Mouse (Mus musculus): ENCODE results near the gene Nhlrc2.

Gene Nhlrc2

DNA sequence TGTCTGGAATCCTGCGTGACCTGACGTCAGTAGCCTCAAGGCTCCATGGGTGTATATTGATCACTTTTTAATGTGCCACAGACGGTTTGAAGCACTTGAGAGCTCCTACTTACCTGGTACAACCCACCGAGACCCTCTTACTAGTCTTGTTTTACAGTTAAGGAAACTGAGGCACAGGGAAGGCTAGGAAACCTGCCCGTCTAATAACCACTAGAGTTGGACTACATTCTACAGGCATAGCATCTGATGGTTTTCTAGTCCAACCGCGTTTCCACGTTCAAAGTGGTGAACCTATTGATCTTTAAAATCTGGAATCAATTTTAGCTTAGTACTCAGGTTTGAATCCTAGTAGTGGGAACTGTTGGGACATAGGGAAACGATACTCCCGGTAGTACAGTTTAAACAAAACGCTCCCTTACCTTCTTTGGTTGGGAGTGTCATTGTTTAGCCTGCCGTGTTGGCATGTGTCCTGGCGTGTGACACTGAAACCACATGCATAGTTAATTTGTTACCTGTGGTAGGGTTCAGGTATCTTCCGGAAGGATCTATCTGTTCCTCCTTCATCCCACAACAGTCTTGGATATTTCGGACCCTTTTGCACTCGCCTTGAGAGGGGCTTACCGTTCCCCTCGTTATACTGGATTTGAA, 1.1 kb downstream of the Nhlrc2 start:
- ChIA-PET CTCF (interaction anchor here in 1 of 4 experiments (0.7 kb wide), 1 partner anchor 51 kb away, joined by 3 read pairs; no protein-coding TSS in a partner anchor), POLR2A (interaction anchor here in 3 of 4 experiments (0.7 to 1.6 kb wide), 9 partner anchors 11 to 443 kb away, joined by 3 to 8 read pairs (median 4); no protein-coding TSS in a partner anchor)

DNA sequence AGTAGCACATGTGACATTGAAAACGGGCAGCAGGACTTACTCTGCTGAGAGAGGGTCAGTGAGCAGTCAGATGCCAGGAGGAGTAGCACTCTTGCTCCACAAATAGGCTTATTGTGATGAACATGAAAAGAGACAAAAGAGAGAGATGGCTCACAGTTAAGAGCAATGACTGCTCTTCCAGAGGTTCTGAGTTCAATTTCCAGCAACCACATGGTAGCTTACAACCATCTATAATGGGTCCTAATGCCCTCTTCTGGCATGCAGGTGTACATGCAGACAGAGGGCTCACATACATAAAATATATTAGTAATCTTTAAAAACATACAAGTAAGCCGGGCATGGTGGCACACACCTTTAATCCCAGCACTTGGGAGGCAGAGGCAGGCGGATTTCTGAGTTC, 5.1 kb downstream of the Nhlrc2 start:
- ChIA-PET CTCF (no interaction called here), POLR2A (interaction anchor here in 1 of 4 experiments (1.5 kb wide), 1 partner anchor 12 kb away, joined by 3 read pairs; no protein-coding TSS in a partner anchor)

DNA sequence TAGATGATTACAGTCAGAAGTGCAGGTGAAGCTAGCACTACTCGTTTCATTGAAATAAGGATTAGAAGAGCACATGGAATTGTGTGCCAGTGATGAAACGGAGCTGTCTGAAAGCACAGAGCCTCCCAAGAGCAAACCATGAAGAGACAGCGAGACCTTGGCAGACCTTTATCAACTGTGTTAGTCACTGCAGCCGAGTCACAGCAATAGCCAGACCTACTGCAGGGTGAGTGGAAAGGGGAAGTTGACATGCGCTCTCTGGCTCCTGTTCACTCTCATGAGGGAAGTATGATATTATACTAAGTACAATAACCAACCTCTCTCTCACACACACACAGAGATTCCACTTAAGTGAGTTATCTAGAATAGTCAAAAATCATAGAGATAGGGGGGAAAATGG, 7.9 kb downstream of the Nhlrc2 start:
- CTCF ChIA-PET: interaction anchor here in 1 of 4 experiments (0.5 kb wide), 1 partner anchor 20 kb away, joined by 3 read pairs; no protein-coding TSS in a partner anchor
- POLR2A ChIA-PET: interaction anchor here (0.5 to 0.7 kb wide), 6 partner anchors 8 to 1373 kb away, joined by 3 to 5 read pairs (median 3); no protein-coding TSS in a partner anchor

DNA sequence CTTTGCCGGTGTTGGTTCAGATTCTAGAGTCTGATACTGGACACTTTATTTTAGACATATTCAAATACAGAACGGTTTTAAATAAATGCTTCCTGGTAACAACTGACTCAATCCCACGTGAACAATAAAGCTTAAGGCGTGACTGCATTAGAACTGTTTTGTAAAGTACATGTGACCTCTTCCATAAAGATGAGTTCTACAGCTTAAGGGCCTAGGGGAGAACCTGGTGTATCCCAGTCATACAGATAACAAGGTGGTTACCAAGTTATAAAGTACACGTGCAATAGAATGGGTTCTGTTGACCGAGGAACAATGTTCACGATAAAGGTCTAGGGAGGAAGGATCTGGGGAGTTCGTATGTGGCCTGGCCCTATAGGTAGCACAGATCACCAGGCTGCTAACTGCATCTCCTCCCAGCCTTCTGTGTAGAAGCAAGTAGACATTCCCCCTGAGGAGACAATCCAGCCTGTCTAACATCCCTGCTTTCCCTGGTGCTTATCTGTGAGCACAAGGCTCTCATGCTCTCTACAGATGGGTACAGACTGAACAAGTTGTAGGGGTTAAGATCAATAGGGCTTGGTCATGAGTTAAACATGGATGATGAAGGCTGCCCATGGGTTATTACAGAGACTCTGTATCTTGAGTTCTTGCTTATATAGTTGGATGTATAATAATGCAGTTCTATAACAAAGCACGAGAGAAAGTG, 14.5 kb downstream of the Nhlrc2 start:
- POLR2A ChIA-PET: interaction anchor here in 3 of 4 experiments (0.5 to 1.8 kb wide), 5 partner anchors 12 to 160 kb away, joined by 3 to 5 read pairs (median 5); partner anchors contain the start of genes Dclre1a (in 1 of the 3) and Nhlrc2 (in 1 of the 3)
- CTCF ChIA-PET: interaction anchor here in 1 of 4 experiments (0.6 kb wide), 1 partner anchor 67 kb away, joined by 4 read pairs; no protein-coding TSS in a partner anchor

DNA sequence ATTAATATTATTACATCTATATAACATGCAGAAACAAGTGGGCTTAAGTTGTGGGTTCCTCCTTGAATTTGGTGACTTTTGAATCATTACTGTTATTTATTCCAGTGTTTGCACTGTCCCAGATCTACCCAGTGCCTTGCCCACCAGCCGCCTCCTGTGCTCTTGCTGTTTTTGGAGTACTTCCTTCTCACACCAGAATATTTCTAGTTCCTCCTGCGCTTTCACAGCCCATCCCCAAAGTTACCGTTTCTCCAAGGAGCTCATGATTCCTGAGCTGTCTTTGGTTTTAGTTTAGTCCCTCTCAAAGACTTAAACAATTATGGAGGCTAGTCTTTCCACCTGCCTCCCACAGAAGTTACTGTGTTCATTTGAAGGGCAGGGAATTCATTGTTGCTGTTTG, 15.4 kb downstream of the Nhlrc2 start:
- ChIA-PET CTCF (no interaction called here), POLR2A (interaction anchor here in 2 of 4 experiments (0.6 kb wide), 2 partner anchors 50 to 51 kb away, joined by 3 to 5 read pairs; no protein-coding TSS in a partner anchor)

DNA sequence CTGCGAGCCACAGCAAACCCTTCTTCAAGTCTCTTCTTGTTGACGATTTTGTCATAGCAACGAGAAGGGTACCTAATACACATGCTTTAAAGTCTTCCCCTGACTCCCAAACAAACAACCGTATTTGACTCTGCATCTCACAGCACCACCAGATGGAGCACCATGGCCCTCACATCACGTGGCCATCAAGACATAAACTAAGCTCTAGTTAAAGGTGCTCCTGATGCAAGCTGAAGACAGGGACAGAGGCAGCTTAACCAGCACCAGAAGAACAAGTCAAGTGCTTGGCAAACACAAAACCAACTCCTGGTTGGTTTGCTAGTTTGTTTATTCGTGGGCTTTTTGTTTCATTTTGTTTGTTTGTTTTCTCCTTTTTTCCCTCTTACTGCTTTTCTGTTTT, 17.3 kb downstream of the Nhlrc2 start:
- ChIA-PET POLR2A (interaction anchor here in 3 of 4 experiments (0.7 to 0.8 kb wide), 3 partner anchors 17 to 372 kb away, joined by 3 read pairs; partner anchors contain the start of genes Dclre1a (in 1 of the 3) and Nhlrc2 (in 1 of the 3)), CTCF (interaction anchor here in 3 of 4 experiments (0.5 to 2.2 kb wide), 9 partner anchors 46 to 343 kb away, joined by 3 to 17 read pairs (median 4); no protein-coding TSS in a partner anchor)

DNA sequence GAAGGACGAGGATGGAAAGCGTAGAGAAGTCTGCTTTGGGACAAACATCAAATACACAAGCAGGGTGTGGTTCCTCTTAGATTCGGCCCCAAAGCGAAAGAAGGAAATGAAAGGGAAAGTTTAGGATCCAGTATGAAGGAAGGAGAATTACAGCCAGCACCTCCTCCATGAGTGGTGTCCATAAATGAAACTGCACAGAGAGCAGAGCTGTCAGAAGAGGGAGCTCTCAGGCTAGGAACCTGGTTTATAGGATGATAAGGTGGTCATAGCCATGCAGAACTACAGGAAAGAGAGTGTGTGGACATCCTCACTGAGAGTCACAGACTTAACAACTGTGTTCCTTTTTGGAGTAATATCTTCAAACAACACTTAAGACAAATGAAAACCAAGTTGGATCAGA, 18.0 kb downstream of the Nhlrc2 start:
- POLR2A ChIA-PET: interaction anchor here in 3 of 4 experiments (0.5 to 1.3 kb wide), 5 partner anchors 11 to 371 kb away, joined by 3 to 6 read pairs (median 3); partner anchors contain the start of genes Dclre1a (in 2 of the 3) and Nhlrc2 (in 1 of the 3)
- CTCF ChIA-PET: interaction anchor here in 3 of 4 experiments (0.5 to 2.2 kb wide), 8 partner anchors 158 to 342 kb away, joined by 3 to 17 read pairs (median 4); no protein-coding TSS in a partner anchor

DNA sequence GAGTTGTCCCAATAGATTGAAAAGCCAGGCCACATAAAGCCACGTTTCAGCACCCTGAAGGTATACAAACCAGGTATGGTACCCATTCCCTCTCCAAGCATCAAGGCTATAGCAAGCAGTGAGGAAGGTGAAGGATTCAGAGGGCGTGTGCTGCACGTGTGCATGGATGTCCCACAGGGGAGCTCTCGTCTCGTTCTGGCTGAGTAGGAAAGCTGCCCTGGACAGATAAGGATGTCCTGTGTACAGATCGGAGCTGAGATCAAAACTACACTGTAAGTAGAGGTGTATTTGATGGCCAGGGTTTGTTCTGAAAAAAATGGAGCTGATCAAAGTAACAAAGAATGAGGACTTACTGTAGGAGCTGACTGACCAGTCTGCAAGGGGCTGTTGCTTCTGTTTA, 18.9 kb downstream of the Nhlrc2 start:
- ChIA-PET CTCF (no interaction called here), POLR2A (interaction anchor here in 1 of 4 experiments (1.3 kb wide), 1 partner anchor 12 kb away, joined by 3 read pairs; no protein-coding TSS in a partner anchor)

DNA sequence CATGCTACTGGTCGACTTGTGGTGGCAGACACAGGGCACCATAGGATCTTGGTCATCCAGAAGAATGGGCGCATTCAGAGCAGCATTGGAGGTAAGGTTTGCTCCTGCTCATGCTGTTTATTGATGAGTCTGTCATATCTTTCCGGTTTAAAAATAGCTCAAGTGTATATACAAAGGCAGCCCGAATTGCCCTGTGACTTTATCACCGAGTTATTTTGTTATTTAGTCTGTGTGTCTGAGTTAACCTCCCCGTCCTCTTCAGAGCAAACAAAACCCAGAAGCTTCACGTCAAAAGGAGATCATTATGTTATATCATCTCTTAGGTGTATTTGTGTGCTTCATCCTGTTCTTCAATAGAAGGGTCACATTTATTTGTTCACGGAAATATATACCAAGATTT, 22.7 kb downstream of the Nhlrc2 start:
- ChIA-PET POLR2A (interaction anchor here in 1 of 4 experiments (1.7 kb wide), 1 partner anchor 23 kb away, joined by 4 read pairs; the partner anchor contains the start of genes Dclre1a and Nhlrc2), CTCF (no interaction called here)

DNA sequence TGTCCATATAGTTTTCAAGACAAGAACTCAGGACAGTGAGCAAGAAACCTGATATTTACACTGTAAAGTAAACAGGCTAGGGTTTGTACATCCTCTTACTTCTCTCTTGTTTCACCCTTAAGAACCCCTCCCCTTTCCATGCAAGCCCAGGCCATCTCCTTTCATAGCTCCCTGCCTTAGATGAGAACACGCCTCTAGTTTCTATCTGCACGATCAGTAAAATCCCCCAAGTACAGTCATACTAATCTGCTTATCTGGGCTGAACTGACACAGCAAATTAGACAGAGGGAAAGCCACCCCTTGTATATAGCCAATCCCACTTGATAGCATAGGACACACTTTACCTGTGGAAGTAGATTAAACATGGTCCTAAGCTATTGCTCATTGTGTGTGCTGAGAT, 23.2 kb downstream of the Nhlrc2 start:
- CTCF ChIA-PET: no interaction called here
- POLR2A ChIA-PET: interaction anchor here in 1 of 4 experiments (1.7 kb wide), 1 partner anchor 23 kb away, joined by 4 read pairs; the partner anchor contains the start of genes Dclre1a and Nhlrc2

DNA sequence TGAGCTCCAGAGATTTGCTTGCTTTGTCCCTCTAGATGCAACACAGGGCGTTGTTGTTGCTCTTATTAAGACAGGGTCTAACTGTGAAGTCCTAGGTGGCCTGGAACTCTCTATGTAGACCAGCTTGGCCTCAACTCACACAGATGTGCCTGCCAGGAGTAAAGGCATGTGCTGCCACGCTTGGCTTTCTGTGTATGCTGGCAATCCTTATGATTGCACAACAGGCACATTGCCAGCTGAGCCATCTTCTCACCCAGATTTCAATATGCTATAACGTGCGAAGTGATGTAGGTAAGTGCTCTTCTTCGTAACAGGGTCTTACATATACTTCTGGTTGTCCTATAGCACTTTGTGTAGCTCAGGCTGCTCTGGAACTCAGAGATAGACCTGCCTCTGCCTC, 23.9 kb downstream of the Nhlrc2 start:
- ChIA-PET POLR2A (interaction anchor here in 2 of 4 experiments (1.0 to 1.7 kb wide), 3 partner anchors 23 to 123 kb away, joined by 3 to 4 read pairs (median 4); partner anchors contain the start of genes Dclre1a (in 1 of the 2) and Nhlrc2 (in 1 of the 2)), CTCF (no interaction called here)

DNA sequence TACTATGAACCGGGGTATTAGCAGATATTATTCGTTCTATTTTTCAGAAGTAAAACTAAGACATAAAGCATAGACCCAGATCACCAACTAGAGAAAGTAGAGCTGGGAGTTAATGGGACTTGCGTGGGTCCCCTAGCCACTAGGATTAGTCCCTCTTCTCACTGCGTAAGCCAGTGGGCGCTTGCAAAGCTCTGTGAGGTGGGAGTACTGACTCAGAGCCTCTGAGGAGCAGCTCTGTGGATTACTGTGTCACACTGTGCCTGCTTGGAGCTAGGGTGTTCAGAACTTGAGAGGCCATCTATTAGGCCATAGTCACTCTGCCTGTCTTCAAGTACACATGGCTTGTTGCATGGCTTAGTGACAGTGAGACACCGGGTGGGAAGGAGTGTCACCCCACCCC, 25.1 kb downstream of the Nhlrc2 start:
- ChIA-PET POLR2A (interaction anchor here (0.6 to 1.8 kb wide), 8 partner anchors 8 to 140 kb away, joined by 3 to 6 read pairs (median 4); no protein-coding TSS in a partner anchor), CTCF (interaction anchor here in 1 of 4 experiments (0.5 kb wide), 1 partner anchor 221 kb away, joined by 3 read pairs; no protein-coding TSS in a partner anchor)

DNA sequence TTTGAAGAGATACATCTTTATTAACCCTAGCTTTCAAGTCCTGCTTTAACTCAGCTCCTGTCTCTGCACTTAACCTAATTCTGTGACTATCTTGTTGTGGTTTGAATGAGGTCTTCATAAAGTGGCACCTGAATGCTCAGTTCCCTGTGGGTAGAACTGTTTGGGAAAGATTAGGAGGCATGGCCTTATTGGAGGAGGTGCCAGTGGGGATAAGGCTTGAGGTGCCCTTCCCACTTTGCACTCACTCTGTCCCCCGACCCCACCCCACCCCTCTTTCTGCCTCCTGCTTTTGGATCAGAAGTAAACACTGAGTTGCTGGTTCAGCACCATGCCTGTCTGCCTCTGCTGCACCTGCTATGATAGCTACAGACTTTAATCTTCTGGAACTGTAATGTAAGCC, 29.7 kb downstream of the Nhlrc2 start:
- ChIA-PET CTCF (no interaction called here), POLR2A (interaction anchor here in 3 of 4 experiments (0.6 to 1.6 kb wide), 5 partner anchors 10 to 502 kb away, joined by 3 read pairs; no protein-coding TSS in a partner anchor)

DNA sequence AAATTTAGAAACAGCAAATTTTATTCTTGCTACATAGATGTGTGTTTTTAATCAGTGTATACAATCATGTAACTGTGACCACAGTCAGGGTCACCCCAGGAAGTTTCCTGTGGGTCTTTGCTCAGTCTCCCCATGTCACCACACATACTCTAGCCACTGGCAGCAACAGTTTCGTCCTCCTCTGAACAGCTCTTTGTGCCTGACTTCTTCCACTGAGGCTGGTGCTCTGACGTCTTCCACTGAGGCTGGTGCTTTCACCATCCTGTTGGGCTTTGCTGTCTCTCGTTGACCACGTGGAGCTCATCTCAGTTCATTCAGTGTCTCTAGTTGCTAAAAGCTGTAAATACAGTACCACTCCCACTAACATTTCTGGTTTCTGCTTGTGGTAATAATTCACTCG, 33.9 kb downstream of the Nhlrc2 start:
- POLR2A ChIA-PET: interaction anchor here in 3 of 4 experiments (0.6 to 1.5 kb wide), 3 partner anchors 11 to 634 kb away, joined by 3 to 4 read pairs (median 4); no protein-coding TSS in a partner anchor
- CTCF ChIA-PET: no interaction called here

DNA sequence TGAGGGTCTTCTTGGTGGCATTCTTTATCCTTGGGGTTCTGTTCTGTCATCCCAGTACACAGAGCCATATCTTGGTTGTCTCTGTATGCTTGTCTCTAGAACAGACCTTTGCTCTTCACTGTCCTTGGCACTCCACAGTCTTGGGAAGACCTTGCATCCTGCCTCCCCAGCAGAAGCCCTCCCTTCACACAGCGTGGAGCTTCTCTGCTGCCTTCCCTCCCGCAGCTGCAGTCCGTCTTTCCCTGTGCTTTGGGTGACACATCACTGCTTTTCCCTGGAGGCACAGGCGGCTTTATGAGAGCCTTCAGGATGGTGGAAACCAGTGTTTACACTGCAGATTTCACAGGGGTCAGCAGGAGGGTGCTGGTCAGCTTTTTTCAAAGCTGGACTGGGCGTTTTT, 35.7 kb downstream of the Nhlrc2 start:
- ChIA-PET POLR2A (interaction anchor here in 1 of 4 experiments (0.6 to 0.8 kb wide), 2 partner anchors 36 to 238 kb away, joined by 3 read pairs; partner anchors contain the start of genes Ccdc186 and Dclre1a), CTCF (no interaction called here)

DNA sequence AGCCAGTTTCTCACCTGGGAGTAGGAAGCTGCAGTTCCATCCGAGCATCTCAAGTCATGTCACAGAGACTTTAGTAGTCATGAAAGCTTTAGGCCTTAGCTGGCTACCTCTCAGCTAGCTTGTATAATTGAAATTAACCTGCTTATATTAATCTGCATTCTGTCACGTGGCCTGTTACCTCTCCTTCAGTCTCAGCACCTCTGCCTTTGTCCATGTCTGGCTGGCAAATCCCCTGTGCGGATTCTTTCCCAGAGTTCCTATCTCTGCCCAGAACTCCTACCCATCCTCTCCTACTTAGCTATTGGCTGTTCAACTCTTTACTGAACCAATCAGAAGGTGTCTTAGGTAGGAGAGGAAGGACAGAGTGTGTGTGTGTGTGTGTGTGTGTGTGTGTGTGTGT, 36.2 kb downstream of the Nhlrc2 start:
- POLR2A ChIA-PET: interaction anchor here in 2 of 4 experiments (0.6 to 0.8 kb wide), 2 partner anchors 11 to 238 kb away, joined by 3 read pairs; partner anchors contain the start of gene Ccdc186 (in 1 of the 2)
- CTCF ChIA-PET: interaction anchor here in 1 of 4 experiments (0.6 kb wide), 1 partner anchor 447 kb away, joined by 5 read pairs; no protein-coding TSS in a partner anchor

DNA sequence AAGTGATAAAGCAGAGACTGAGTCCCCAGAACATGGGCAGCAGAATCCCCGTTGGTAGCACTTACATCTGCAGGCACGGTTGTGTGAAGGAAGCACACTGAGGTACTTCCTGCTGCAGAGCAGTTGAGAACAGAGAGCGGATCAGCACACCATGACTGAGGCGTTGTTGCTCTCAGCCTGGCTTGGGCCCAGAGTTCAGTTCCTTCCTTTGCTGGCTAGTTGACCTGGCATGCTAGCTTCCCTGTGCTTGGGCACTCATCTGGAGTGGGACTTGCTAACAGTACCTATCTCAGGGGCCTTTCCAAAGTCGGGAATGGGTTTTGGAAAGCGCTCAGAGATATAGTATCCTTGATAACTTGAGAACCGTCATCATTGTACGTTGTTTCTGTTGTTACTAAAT, 38.3 kb downstream of the Nhlrc2 start:
- CTCF ChIA-PET: no interaction called here
- POLR2A ChIA-PET: interaction anchor here in 1 of 4 experiments (1.0 kb wide), 1 partner anchor 13 kb away, joined by 3 read pairs; no protein-coding TSS in a partner anchor

DNA sequence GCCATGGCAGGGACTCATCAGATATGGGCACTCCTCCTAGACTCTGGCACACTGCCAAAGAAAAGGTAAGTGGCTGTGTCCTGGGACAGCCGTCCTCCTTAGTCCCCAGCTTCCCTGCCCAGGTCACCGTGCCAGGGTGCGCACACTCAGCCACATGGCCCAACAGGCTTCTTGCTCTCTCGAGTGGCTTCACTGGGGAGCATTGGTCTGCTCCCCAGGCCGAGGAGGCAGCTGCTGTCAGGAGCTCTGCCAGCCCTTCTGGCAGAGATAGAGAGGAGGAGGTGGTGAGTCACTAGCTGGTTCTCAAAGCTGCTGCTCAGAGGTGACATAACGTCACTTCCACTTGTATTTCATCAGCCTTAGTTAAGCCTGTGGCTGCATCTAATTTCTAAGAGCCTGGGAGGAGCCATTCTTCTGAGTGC, 40.2 kb downstream of the Nhlrc2 start:
- CTCF ChIA-PET: interaction anchor here in 1 of 4 experiments (0.6 kb wide), 1 partner anchor 180 kb away, joined by 3 read pairs; no protein-coding TSS in a partner anchor
- POLR2A ChIA-PET: interaction anchor here in 2 of 4 experiments (0.6 to 0.8 kb wide), 2 partner anchors 11 to 136 kb away, joined by 3 read pairs; no protein-coding TSS in a partner anchor

Data from embryonic stem cell, embryonic (primary cell).